Mouse (Mus musculus) retina, postnatal 7 days (tissue): ENCODE measurements at regions not wholly inside any gene's neighbourhood (a gene's known extent, or its start where the extent isn't known, plus 50 kb on each side); places are given as distances from the start of the nearest gene placed in this dataset.
"Not testable (repeated sequence)": the region's sequence is repeated elsewhere in the genome, so short reads cannot be mapped to it uniquely, and the experiment has no call there.

ENCODE experiments used
- DNase-seq: peaks from one replicate; pipeline ENCODE4 v3.0.0-alpha.2; 2012; ENCODE audit warnings: low read depth, low spot score

GRCm38 (mm10) chrX:50675356-50675755 is 165.5 kb upstream of the Stk26 start:
- peak; percentile 23 for DNase-seq

DNA sequence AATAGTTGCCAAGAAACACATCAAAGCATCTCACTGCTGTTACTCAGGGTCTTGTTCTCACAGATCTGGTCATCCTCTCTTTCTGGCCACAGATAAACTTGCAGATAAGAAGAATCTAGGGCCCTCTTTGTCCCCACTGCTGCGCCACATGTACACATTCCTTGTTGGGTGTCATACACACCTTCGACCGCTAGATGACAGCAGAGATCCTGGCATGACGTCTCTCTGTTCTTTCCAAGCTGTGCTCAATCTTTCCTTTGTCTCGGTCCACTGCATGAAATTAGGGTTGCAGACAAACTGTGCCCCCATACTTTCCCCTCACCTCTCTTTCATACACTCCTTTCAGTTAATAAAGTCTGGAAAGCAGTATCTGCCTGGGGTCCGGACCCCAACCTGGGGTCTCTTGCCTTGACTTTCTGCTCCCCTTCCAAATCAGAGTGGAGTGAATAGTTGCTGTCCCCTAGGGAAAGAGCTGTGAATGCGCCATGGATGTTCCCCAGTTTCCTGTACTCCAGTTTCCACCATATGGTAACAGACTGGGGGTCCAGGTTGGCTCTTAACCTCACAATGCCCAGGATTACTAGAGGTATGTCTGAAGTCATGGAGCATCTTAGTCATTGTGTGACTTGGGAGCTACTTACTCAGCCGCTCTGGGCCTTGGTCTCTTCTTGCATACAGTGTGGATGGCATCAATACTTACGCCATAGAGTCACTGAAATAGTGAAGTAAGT is 182.8 kb upstream of the Stk26 start:
- peak; percentile 43 for DNase-seq

DNA sequence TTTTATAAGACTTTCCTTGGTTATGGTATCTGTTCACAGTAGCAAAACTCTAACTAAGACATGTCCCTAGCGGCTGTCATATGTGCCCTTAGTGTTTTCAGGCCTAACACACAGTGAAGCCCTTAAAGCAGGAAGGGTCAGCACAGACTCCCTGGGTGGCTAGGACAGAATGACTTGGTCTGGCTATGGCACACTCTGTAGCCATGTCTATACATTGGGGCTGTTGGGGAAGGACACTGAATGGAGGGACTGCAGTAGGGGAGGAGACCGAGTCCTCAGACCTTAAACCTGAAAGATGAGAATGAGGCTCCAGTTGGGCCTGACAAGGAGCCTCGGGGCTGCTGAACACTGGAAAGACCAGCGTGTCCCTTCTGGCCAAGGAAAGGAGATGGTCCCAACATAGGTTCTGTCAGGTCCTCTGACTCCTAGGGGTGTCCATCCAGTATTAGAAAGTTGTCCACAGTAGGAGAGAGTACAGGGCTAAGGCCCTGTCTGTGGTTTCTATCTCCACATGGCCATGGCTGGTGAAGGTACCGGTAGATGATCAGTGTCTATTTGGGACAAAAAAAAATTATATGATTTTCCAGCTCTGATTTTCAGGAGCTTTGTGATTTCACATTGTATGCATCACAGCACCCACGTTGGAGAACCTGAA is 183.5 kb upstream of the Stk26 start:
- DNase-seq = no peak

- not testable (repeated sequence) for DNase-seq
Observed at GRCm38 (mm10) chrX:50655380-50655779, 185.5 kb upstream of the Stk26 start.

DNA sequence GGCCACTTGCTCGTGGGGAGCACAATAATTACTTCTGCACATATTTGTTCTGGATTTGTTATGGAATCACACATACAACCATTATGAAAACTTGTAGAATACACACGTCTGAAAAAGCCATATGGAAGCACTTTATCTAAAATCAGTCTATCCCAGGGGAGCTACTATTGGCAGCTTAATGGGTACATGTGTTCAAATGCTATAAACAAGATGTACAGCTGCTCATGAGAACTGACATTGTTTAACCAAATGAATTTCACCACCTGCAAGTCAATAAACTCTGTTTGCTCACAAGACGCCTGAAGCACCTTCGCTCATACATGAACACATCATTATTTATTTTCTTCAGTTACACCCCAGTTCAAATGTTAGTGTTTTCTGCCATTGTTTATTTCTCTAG is 199.5 kb upstream of the Stk26 start:
- DNase-seq = no peak

GRCm38 (mm10) chrX:50635634-50636033 is 205.2 kb upstream of the Stk26 start:
- DNase-seq = no peak

DNA sequence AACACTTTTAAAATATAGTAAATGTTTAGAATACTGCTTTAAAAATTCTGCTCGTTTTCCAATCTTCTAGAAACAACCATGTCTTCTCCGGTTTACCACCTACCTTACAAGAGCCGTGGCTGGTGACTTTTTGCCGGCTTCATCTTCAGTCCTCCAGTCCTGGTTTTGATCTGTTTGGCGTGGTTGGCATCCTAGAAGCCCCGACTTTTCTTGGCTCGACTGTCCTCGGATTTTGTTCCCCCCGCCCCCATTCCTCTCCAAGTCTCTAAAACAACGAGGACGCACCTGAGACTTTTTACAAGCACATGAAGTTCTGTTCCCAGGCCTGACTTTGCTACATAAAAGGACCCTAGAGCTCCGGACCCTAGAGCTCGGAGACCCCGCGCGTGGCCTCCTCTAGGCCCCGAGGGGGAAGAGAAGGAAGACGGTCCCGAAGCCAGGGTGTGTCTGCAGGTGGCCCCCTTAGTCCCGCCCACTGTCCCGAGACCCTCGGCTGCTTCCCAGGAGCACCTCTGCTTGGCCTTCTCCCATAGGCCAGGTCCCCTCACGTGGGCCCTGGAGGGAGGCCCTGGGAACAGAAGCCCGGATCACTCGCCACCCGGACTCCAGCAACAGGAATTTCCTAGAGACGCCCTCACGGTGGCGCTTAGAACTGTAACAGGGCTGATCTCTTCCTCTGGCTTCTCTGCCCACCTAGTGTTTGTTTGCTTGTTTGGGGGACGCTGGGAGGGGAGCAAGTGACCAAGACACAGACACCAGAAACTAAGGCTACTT is 205.8 kb upstream of the Stk26 start:
- DNase-seq = peak; percentile 65

- no peak for DNase-seq
Observed at GRCm38 (mm10) chrX:50632536-50632935, 204.2 kb upstream of the Olfr1324 start.

DNA sequence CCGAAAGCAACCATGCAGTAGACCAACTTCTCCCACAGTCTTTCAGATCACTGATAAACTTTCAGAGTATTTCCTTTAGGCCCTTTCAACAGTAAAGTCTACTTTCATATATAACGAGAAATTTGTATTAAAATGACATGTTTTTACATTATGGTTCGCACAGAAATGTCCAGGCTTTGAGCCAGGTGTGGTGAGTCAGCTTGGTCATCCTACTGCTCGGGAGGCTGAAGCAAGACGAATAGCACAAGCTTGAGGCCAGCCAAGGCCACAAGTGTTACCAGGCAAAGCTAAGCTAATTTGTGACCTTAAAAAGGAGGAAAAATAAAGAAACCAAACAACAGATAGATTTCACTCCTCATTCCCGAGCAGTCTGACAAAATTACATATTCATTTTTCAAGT is 197.0 kb upstream of the Olfr1324 start:
- no peak for DNase-seq

GRCm38 (mm10) chrX:50622984-50623455 is 194.7 kb upstream of the Olfr1324 start:
- no peak for DNase-seq

- no peak for DNase-seq
Observed at GRCm38 (mm10) chrX:50620909-50621308, 192.6 kb upstream of the Olfr1324 start.

- DNase-seq = peak; percentile 71
Observed at GRCm38 (mm10) chrX:50619919-50620318, 191.6 kb upstream of the Olfr1324 start.

GRCm38 (mm10) chrX:50618936-50619335 is 190.6 kb upstream of the Olfr1324 start:
- DNase-seq = no peak

DNA sequence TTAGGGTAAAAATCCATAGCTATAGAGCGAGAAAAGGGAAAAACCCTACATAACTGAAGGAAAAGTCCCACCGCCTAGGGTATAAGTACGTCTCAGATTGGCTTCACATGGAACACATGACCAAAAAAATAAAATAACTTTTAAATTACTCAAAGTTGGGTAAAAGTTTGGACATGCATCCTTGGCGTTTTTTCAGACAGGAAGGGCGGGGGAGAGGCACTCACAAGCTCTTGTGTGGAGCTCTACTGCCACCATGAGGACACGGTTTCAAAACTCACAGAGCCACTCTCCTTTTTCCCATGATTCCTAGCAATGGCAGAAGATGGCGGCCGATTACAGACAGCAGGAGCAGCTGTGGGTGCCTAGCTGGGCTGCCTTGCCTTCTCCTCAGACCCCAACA is 188.6 kb upstream of the Olfr1324 start:
- DNase-seq = not testable (repeated sequence)

DNA sequence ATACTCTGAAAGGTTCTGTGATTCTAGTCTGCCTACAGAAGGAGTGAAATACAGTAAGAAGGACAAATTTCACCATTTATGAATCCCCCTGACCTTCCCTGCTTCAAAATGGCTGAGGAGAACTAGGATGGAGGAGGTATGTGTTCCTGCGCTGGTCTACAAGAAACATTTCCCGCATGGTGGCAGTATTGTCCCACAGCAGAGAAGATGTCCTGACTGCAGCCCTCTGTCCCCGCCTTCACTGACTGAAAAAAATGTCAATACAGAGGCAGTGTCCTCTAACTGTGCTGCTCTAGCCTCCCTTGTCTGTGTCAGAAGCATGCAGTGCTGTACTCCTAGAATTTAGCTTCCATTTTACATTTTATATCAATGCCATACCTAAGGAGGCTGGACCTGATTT is 186.6 kb upstream of the Olfr1324 start:
- DNase-seq = not testable (repeated sequence)

DNA sequence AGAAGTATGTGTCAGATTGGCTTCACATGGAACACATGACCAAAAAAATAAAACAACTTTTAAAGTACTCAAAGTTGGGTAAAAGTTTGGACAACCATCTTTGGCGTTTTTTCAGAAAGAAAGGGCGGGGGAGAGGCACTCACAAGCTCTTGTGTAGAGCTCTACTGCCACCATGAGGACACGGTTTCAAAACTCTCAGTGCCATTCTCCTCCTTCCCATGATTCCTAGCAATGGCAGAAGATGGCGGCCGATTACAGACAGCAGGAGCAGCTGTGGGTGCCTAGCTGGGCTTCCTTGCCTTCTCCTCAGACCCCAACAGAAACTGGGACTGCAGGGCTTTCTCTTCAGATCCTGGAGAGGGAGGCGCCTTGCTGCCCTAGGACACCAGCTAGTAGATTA is 186.1 kb upstream of the Olfr1324 start:
- not testable (repeated sequence) for DNase-seq

DNA sequence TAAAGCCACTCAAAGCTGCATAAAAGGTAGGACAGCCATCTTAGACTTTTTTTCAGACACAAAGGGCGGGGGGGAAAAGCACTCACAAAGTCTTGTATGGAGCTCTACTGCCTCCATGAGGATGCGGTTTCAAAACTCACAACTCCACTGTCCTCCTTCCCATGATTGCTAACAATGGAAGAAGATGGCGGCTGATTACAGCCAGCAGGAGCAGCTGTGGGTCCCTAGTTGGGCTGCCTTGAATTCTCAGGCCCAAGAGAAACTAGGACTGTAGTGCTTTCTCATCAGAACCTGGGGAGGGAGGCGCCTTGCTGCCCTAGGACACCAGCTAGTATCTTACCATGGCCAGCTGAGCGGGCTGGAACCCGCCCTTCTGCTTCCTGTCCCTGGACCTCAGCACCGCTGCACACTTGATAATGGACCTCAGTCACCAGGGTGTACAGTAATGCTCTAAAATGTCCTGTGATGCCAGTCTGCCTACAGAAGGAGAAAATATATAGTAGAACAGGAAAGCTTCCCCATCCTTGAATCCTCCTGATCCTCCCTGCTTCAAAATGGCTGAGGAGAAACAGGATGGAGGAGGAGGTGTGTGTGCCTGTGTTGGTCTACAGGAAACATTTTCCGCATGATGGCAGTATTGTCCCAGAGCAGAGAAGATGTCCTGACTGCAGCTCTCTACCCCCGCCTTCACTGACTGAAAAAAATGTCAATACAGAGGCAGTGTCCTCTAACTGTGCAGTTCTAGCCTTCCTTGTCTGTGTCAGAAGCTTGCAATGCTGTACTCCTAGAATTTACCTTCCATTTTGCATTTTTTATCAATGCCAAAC is 183.7 kb upstream of the Olfr1324 start:
- DNase-seq = peak; percentile 73

DNA sequence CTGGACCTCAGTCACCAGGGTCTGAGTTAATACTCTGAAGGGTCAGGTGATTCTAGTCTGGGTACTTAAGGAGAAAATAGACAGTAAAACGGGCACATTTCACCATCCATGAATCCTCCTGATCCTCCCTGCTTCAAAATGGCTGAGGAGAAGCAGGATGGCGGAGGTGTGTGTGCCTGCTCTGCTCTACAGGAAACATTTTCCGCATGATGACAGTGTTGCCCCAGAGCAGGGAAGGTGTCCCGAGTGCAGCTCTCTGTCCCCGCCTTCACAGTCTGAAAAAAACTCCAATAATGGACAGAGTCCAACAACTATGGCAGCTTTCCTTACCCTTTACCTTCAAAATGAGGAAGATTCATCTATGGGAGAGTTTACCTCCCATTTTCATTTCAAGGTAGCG is 179.8 kb upstream of the Olfr1324 start:
- DNase-seq = not testable (repeated sequence)

DNA sequence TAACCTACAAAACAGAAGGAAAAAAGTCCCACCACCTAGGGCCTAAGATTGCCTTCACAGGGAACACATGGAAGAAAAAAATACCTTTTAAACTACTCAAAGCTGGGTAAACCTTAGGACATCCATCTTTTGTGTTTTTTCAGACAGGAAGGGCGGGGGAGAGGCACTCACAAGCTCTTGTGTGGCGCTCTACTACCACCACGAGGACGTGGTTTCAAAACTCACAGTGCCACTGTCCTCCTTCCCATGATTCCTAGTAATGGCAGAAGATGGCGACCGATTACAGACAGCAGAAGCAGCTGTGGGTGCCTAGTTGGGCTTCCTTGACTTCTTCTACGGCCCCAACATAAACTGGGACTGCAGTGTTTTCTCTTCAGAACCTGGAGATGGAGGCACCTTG is 179.3 kb upstream of the Olfr1324 start:
- DNase-seq = peak; percentile 32

DNA sequence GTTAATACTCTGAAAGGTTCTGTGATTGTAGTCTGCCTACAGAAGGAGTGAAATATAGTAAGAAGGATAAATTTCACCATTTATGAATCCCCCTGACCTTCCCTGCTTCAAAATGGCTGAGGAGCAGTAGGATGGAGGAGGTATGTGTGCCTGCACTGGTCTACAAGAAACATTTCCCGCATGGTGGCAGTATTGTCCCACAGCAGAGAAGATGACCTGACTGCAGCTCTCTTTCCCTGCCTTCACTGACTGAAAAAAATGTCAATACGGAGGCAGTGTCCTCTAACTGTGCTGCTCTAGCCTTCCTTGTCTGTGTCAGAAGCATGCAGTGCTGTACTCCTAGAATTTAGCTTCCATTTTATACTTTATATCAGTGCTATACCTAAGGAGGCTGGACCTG is 177.2 kb upstream of the Olfr1324 start:
- peak; percentile 46 for DNase-seq

- DNase-seq = not testable (repeated sequence)
Observed at GRCm38 (mm10) chrX:50604995-50605394, 176.7 kb upstream of the Olfr1324 start.
